ENCODE assay signal across 8 mouse cellular contexts in genomic region chr1:74081573-74081989, GRCm38 (mm10). TPM values are rescaled to one million over a fixed set of nuclear protein-coding genes. Genes with fewer than 3 reads are reported as not detected.
A peak's percentile ranks its signal among the peaks of the same experiment; 100 is the strongest.
DNase-seq lines count a peak whose midpoint lies in the region; ATAC-seq and TF ChIP-seq lines count a peak whose summit lies in the region.

No protein-coding gene starts in this region.

- H3K27me3 ChIP-seq in midbrain, embryonic 13.5 days = no peaks in the 10 kb centered on the region
- H3K27me3 ChIP-seq in midbrain, postnatal 0 days (ENCODE audit: insufficient read depth, low read length) = no peaks in the 10 kb centered on the region; the same call in 1 of the 2 replicates
- no peaks in the 10 kb centered on the region for H3K27me3 ChIP-seq in heart, embryonic 16.5 days (ENCODE audit: control insufficient read depth, insufficient read depth, low read length)

- no peaks in the 10 kb centered on the region for H3K9me3 ChIP-seq in midbrain, embryonic 13.5 days
- H3K9me3 ChIP-seq in midbrain, postnatal 0 days (ENCODE audit: low read length) = no peaks in the 10 kb centered on the region
- no peaks in the 10 kb centered on the region for H3K9me3 ChIP-seq in heart, embryonic 16.5 days (replicated peaks; ENCODE audit: control insufficient read depth, low read length)

- 59% methylated on average over 2 of the region's 2 CpGs for WGBS in midbrain, embryonic 13.5 days
- WGBS in midbrain, postnatal 0 days = 59% methylated on average over 2 of the region's 2 CpGs
- WGBS in heart, embryonic 16.5 days = 13% methylated on average over 2 of the region's 2 CpGs

- H3K4me2 ChIP-seq in midbrain, embryonic 13.5 days (replicated peaks) = no peak overlapping the region
- H3K4me2 ChIP-seq in midbrain, postnatal 0 days (ENCODE audit: low read depth, low read length, poor library complexity, severe bottlenecking) = no peak overlapping the region
- no peak overlapping the region for H3K4me2 ChIP-seq in heart, embryonic 16.5 days (ENCODE audit: low read depth, low read length)

- H3K9ac ChIP-seq in midbrain, embryonic 13.5 days (replicated peaks) = no peak overlapping the region
- H3K9ac ChIP-seq in midbrain, postnatal 0 days (replicated peaks; ENCODE audit: low read length, poor library complexity, severe bottlenecking) = no peak overlapping the region
- peak overlapping the region; percentile 38 for H3K9ac ChIP-seq in heart, embryonic 16.5 days (ENCODE audit: low read length)

- H3K27ac ChIP-seq in midbrain, embryonic 13.5 days = peak overlapping the region; percentile 32; the same call in 1 of the 2 replicates
- H3K27ac ChIP-seq in midbrain, postnatal 0 days (ENCODE audit: low read depth, low read length) = no peak overlapping the region
- H3K27ac ChIP-seq in heart, embryonic 16.5 days (ENCODE audit: low read length) = peak overlapping the region; percentile 82

- H3K4me1 ChIP-seq in midbrain, embryonic 13.5 days (replicated peaks) = peaks cover 14% of the 10 kb centered on the region; the same call in 1 of the 2 replicates
- no peaks in the 10 kb centered on the region for H3K4me1 ChIP-seq in midbrain, postnatal 0 days (ENCODE audit: insufficient read depth, low read length)
- peaks cover 34% of the 10 kb centered on the region for H3K4me1 ChIP-seq in heart, embryonic 16.5 days (ENCODE audit: control insufficient read depth, insufficient read depth, low read length)

- intact Hi-C loops in heart, postnatal 25 days (cut with DNase I) = no loop called here

- no peaks in the 10 kb centered on the region for H3K36me3 ChIP-seq in midbrain, embryonic 13.5 days
- H3K36me3 ChIP-seq in midbrain, postnatal 0 days (ENCODE audit: insufficient read depth, low read length) = no peaks in the 10 kb centered on the region
- no peaks in the 10 kb centered on the region for H3K36me3 ChIP-seq in heart, embryonic 16.5 days (ENCODE audit: control insufficient read depth, insufficient read depth)

- H3K4me3 ChIP-seq in midbrain, embryonic 13.5 days (replicated peaks) = no peak overlapping the region
- H3K4me3 ChIP-seq in midbrain, postnatal 0 days (ENCODE audit: low read depth, low read length) = no peak overlapping the region
- H3K4me3 ChIP-seq in heart, embryonic 16.5 days (ENCODE audit: low read length) = no peak overlapping the region

- no peak for TF ChIP-seq CTCF in midbrain, postnatal 0 days (IDR thresholded peaks at IDR 0.05)

- no peak for ATAC-seq in midbrain, embryonic 13.5 days
- ATAC-seq in midbrain, postnatal 0 days (ENCODE audit: low FRiP score) = no peak
- peak; percentile 32 for ATAC-seq in heart, embryonic 16.5 days (replicated peaks; ENCODE audit: extremely low read depth, insufficient read depth, low FRiP score)
- no peak for ATAC-seq in monocyte, adult 5-6 weeks (replicated peaks; ENCODE audit: insufficient number of reproducible peaks, low FRiP score, low TSS enrichment, poor library complexity, severe bottlenecking)

- DNase-seq in heart, adult 11 months = peak; percentile 97
- no peak for DNase-seq in heart, postnatal 25 days (ENCODE audit: low spot score)
- DNase-seq in midbrain, postnatal 0 days (ENCODE audit: low spot score) = no peak
- DNase-seq in lung, postnatal 4 days = peak; percentile 40 to 57
- no peak for DNase-seq in retina, embryonic 14.5 days (ENCODE audit: low spot score)

RNA-seq across cellular contexts. Expression of gene Tns1, which starts 42.7 kb away (rescaled TPM):
- total RNA-seq in heart, postnatal 25 days (2021) = 100 to 1,000 TPM; 679 to 701 TPM
- 9.6 and 13.2 TPM in 2 replicates for polyA plus RNA-seq in midbrain, embryonic 13.5 days (2015; fragmentation: Nextera tagmentation; extraction: Ambion mirVana)
- total RNA-seq in midbrain, postnatal 0 days (2014; rRNA removed) = 22.5 and 31.5 TPM in 2 replicates
- 9.8 and 10.2 TPM in 2 replicates for polyA plus RNA-seq in midbrain, postnatal 0 days (2015; fragmentation: Nextera tagmentation; extraction: Ambion mirVana)
- 120 and 144 TPM in 2 replicates for polyA plus RNA-seq in heart, embryonic 16.5 days (2015; fragmentation: Nextera tagmentation; extraction: Ambion mirVana)
- total RNA-seq in monocyte, adult 5-6 weeks (2017) = 1.9 to 2.9 TPM (median 2.0 TPM) in 3 replicates

RNA-seq across cellular contexts. Expression of gene Rufy4, which starts 43.8 kb away (rescaled TPM):
- total RNA-seq in heart, postnatal 25 days (2021) = 1 to 10 TPM; 1.1 to 1.5 TPM
- polyA plus RNA-seq in midbrain, embryonic 13.5 days (2015; fragmentation: Nextera tagmentation; extraction: Ambion mirVana) = 0.31 and 0.42 TPM in 2 replicates
- total RNA-seq in midbrain, postnatal 0 days (2014; rRNA removed) = 0.33 TPM in 1 of 2 replicates, not detected in the other
- polyA plus RNA-seq in midbrain, postnatal 0 days (2015; fragmentation: Nextera tagmentation; extraction: Ambion mirVana) = 0.09 and 0.11 TPM in 2 replicates
- 0.45 and 0.91 TPM in 2 replicates for polyA plus RNA-seq in heart, embryonic 16.5 days (2015; fragmentation: Nextera tagmentation; extraction: Ambion mirVana)
- total RNA-seq in monocyte, adult 5-6 weeks (2017) = 2.6 TPM in 1 of 3 replicates, not detected in the others

Comparison
In these comparisons a context has a peak if more than half of its experiments do, and no peak if none do; other contexts are left out.
1. DNase-seq: peak in heart, adult 11 months (single experiment) and lung, postnatal 4 days (2 of 2); none in heart, postnatal 25 days (single experiment), midbrain, postnatal 0 days (single experiment) and retina, embryonic 14.5 days (single experiment).
2. RNA of gene Tns1, which starts 42.7 kb away (total RNA-seq): 679 to 701 TPM in heart, postnatal 25 days; 22.5 to 31.5 TPM in midbrain, postnatal 0 days and 1.9 to 2.9 TPM in monocyte, adult 5-6 weeks; every median in the first group is over 10 times any median in the second.